Mouse (Mus musculus) heart, postnatal 0 days (tissue): ENCODE results near the gene 4921509C19Rik.

ENCODE experiments used
- CTCF ChIP-seq: IDR thresholded peaks from 2 replicates; pipeline ENCODE4 v1.5.1; 2016; ENCODE audit warnings: antibody characterized with exemption, control low read depth, low read depth
- EP300 ChIP-seq: IDR thresholded peaks from 2 replicates; pipeline ENCODE4 v1.6.1; 2016; ENCODE audit warnings: antibody characterized with exemption, low read depth

DNA sequence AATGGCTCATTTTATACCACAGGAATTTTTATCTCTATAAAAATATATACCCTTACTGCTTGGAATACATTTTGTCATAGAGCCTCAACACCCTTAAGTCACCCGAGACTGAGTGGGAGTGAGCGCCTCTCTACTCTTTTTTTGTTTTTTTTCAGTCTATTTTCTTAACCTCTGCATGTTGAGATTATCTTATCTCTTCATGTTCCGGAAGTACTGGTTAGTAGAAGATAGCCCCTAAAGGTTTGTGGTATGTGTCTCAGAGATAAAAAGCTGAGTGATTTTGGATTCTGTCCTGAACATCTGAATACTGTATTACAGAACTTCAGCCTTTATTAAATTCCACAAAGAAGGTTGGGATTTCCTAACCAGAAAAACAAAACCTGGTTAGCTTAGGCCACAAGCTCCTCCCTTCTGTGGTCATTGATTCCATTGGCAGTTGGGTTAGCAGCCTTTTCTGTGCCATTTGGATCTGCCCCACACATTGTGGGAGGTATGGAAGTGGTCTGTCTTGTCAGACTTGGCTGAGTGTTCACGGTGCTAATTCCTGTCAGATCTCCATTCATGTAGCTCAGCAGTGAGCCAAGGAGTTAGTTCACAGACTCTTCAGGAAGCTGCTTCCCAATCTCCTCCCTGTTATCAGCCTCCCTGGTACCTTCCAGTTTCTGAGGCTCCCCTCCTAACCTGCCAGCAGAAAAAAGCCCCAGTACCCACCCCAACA lies 48.5 kb upstream of the 4921509C19Rik start:
- TF ChIP-seq CTCF (no peak), EP300 (no peak)
